Mouse (Mus musculus): ENCODE measurements around the gene Dynlt1b.
"Not testable (repeated sequence)": the region's sequence is repeated elsewhere in the genome, so short reads cannot be mapped to it uniquely, and the experiment has no call there.

GRCm38 (mm10) chr17:6380182-6380841 is 49.6 kb upstream of the Dynlt1b start:
- not testable (repeated sequence) for TF ChIP-seq CTCF (IDR thresholded peaks at IDR 0.05; ENCODE audit: insufficient read depth, low read length); POLR2A (IDR thresholded peaks at IDR 0.05; ENCODE audit: borderline replicate concordance, extremely low read depth, low read depth, low read length)

All from lung, adult 2 months (tissue).